Mouse (Mus musculus) Patski (cell line): Measurements from ENCODE around the gene Atf3. TPM values are rescaled to one million over a fixed set of nuclear protein-coding genes. Genes with fewer than 3 reads are reported as not detected.

Experiments used
- ATAC-seq: fragments of 100-300 bp; one replicate; pipeline ENCODE4 v1.8.0; 2021
- CTCF ChIA-PET: fragments of 350-600 bp; sonication (Branson Sonifier 250); formaldehyde crosslinking; loops from one replicate; lab custom pipeline; 2022; ENCODE audit warnings: inconsistent platforms; lab: Charles Lee
- POLR2A ChIA-PET: fragments of 350-600 bp; sonication (Branson Sonifier 250); formaldehyde crosslinking; loops from one replicate; lab custom pipeline; 2022; ENCODE audit warnings: antibody characterized with exemption, inconsistent platforms; lab: Charles Lee
- DNase-seq: peaks from one replicate; pipeline ENCODE4 v3.0.0-alpha.2; 2011; ENCODE audit warnings: low read depth, low spot score
- H3K27me3 ChIP-seq: fragments of 371-371 bp; one replicate; pipeline ENCODE4 v1.5.1; 2021
- CTCF ChIP-seq: fragments of 100-300 bp; IDR thresholded peaks from one replicate; pipeline ENCODE4 v1.5.1; 2021
- in situ Hi-C: fragments of 300-500 bp; cut with MboI; formaldehyde crosslinking; loops from 3 replicates; pipeline ENCODE4 v1.11.1; 2018; ENCODE audit warnings: low pct_unique_long_range_greater_than_20kb, mixed read lengths
- polyA plus RNA-seq: library from polyadenylated mRNA; unstranded; gene quantifications from one replicate; pipeline ENCODE4 v1.2.3, GENCODE M21; 2021

Atf3 gene
- polyA plus RNA-seq, 1 experiment from 2014 or later = 47.6 TPM

- CTCF ChIA-PET = no interaction called here
- no peak for DNase-seq
- in situ Hi-C loops = no loop called here
- no peaks in the 10 kb centered on the region for H3K27me3 ChIP-seq
- TF ChIP-seq CTCF = no peak
- POLR2A ChIA-PET = no interaction called here
- no peak for ATAC-seq
Observed at GRCm38 (mm10) chr1:191184066-191184815, 33.6 kb downstream of the Atf3 start.

DNA sequence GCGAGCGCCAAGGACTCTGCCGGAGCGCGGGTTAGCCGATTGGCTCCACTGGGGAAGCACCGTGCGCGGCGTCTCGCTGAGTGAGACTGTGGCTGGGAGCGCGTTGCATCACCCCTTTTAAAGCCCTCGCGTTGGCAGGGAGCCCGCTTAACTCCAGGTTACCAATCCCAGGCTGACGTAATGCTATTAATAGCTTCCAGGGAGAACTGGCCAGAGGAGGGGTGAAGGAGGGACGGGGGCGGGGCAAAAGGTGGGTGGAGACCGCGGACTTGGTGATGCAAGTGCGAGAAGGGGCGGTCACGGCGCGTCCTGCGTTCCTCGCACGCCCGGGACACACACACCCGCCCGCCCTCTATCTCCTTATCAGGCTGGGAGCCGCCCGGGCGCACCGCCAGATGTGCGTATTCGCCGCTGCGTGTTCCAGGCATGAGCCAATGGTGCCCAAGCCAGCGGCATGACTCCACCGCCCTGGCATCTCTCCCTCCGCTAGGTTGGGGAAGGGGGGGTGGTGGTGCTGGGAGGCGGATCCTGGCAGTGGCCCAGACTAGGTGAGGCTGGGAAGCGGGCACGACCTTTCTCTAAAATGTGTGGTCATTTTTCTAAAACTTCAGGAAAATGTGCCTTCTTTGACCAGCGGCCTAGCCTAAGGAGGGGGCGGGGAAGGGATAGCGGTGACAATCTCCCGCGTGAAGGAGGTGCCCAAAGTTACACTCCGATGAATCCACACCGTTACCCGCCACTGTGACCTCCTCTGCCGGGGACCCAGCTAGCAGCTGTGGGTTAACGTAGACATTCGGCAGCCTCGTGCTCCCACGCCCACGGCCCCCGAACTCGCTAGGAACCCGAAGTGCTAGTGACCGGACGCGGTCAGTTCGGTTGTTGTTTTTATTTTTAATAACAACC, 34.4 kb downstream of the Atf3 start:
- DNase-seq (peak; percentile 94), ATAC-seq (peak; percentile 73)
- TF ChIP-seq CTCF = no peak
- in situ Hi-C loops = no loop called here
- POLR2A ChIA-PET = interaction anchor here (1.0 to 1.8 kb wide), 4 partner anchors 11 to 111 kb away, joined by 3 to 7 read pairs (median 3); no protein-coding TSS in a partner anchor
- H3K27me3 ChIP-seq = no peaks in the 10 kb centered on the region
- CTCF ChIA-PET = interaction anchor here (0.7 to 1.6 kb wide), 4 partner anchors 20 to 78 kb away, joined by 3 to 6 read pairs (median 3); no protein-coding TSS in a partner anchor

GRCm38 (mm10) chr1:191182431-191183162, 35.2 kb downstream of the Atf3 start:
- in situ Hi-C loops = no loop called here
- DNase-seq = peak; percentile 33
- peak; percentile 51 for ATAC-seq
- TF ChIP-seq CTCF = no peak
- CTCF ChIA-PET = interaction anchor here (0.7 to 1.6 kb wide), 8 partner anchors 10 to 93 kb away, joined by 3 to 6 read pairs (median 4); no protein-coding TSS in a partner anchor
- no peaks in the 10 kb centered on the region for H3K27me3 ChIP-seq
- POLR2A ChIA-PET = interaction anchor here (1.0 to 1.8 kb wide), 4 partner anchors 11 to 112 kb away, joined by 3 to 7 read pairs (median 3); no protein-coding TSS in a partner anchor

DNA sequence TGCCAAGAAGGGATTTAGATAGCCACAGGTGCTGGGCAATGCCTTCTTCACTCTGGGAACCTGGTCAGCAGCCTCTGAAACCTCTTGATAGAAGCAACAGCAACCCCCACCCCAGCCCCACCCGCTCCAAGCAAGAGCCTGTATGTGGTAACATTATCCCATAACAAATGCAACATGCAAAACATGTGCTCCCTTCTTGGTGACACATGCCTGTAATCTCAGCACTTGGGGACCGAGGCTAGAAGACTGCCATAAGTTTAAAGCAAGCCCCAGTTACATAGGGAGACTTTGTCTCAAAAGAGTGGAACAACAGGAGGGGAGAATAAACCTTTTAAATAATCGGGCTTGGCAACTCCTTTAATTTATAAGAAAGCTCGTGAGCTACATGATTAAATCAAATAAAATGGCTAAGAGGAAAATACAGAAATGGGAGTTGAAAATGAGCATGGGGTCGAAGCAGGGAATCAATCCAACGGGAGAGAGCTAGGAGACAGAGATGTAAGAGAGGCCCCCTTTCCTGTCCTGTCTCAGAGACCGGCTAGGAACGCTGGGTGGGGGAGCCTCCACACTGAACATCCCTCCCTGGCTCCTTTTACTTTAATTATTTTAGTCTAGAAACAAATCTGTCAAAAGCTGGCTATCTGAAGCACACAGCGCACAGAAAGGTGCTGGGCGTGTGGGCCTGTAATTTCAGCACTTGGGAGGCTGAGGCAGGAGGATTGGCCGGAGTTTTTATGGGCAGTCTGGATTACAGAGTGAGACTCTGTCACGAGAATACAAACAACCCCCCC, 36.2 kb downstream of the Atf3 start:
- no peak for ATAC-seq
- TF ChIP-seq CTCF = no peak
- in situ Hi-C loops = no loop called here
- no peak for DNase-seq
- ChIA-PET CTCF (interaction anchor here (1.0 to 1.6 kb wide), 5 partner anchors 9 to 92 kb away, joined by 3 to 4 read pairs (median 4); no protein-coding TSS in a partner anchor), POLR2A (interaction anchor here (0.6 to 1.8 kb wide), 4 partner anchors 11 to 92 kb away, joined by 3 to 7 read pairs (median 3); no protein-coding TSS in a partner anchor)
- H3K27me3 ChIP-seq = no peaks in the 10 kb centered on the region

- DNase-seq (no peak), ATAC-seq (no peak)
- no peak for TF ChIP-seq CTCF
- ChIA-PET POLR2A (no interaction called here), CTCF (interaction anchor here (1.2 kb wide), 1 partner anchor 98 kb away, joined by 3 read pairs; no protein-coding TSS in a partner anchor)
- in situ Hi-C loops = no loop called here
- H3K27me3 ChIP-seq = no peaks in the 10 kb centered on the region
Observed at GRCm38 (mm10) chr1:191180397-191180796, 37.4 kb downstream of the Atf3 start.

DNA sequence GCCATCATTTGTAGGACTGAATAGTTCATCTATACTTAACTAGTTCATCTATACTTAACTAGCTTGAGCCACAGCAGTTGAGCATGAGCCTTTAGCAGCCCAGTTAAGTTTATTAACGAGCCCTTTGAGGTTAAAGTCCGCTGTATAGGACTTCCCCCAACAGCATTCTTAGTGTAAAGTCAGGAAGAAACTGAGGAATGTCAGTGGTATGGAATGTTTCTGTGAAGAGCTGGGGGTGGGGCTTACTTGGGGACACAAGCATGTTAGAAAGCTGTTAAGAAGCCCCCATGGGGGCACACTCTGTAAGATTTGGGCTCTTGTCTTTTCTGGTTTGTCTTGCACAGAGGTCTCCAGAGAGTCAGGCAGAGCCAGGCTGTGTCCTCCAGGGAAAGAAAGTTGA, 38.0 kb downstream of the Atf3 start:
- in situ Hi-C loops = loop anchor here (5.0 kb wide), 2 partner anchors 88 to 97 kb away; no protein-coding TSS in a partner anchor
- ATAC-seq (no peak), DNase-seq (no peak)
- POLR2A ChIA-PET = no interaction called here
- H3K27me3 ChIP-seq = no peaks in the 10 kb centered on the region
- no peak for TF ChIP-seq CTCF
- CTCF ChIA-PET = interaction anchor here (1.2 kb wide), 1 partner anchor 98 kb away, joined by 3 read pairs; no protein-coding TSS in a partner anchor

- no peak for TF ChIP-seq CTCF
- DNase-seq (no peak), ATAC-seq (no peak)
- ChIA-PET CTCF (interaction anchor here (0.9 to 1.2 kb wide), 2 partner anchors 77 to 234 kb away, joined by 3 read pairs; no protein-coding TSS in a partner anchor), POLR2A (interaction anchor here (1.0 kb wide), 1 partner anchor 24 kb away, joined by 3 read pairs; no protein-coding TSS in a partner anchor)
- H3K27me3 ChIP-seq = no peaks in the 10 kb centered on the region
- in situ Hi-C loops = loop anchor here (5.0 kb wide), 2 partner anchors 86 to 99 kb away; no protein-coding TSS in a partner anchor
Observed at GRCm38 (mm10) chr1:191178511-191179188, 39.2 kb downstream of the Atf3 start.

- in situ Hi-C loops = loop anchor here (5.0 kb wide), 2 partner anchors 85 to 100 kb away; no protein-coding TSS in a partner anchor
- ATAC-seq (no peak), DNase-seq (no peak)
- ChIA-PET POLR2A (no interaction called here), CTCF (interaction anchor here (1.2 to 1.6 kb wide), 2 partner anchors 11 to 82 kb away, joined by 3 to 5 read pairs; no protein-coding TSS in a partner anchor)
- TF ChIP-seq CTCF = no peak
- no peaks in the 10 kb centered on the region for H3K27me3 ChIP-seq
Observed at GRCm38 (mm10) chr1:191176887-191177286, 41.0 kb downstream of the Atf3 start.
